Mouse (Mus musculus) splenic B cell, adult 2 months (primary cell): ENCODE results near the gene Poc5.

Source experiments
- DNase-seq: peaks from one replicate; pipeline ENCODE4 v3.0.0-alpha.2; 2011; ENCODE audit warnings: low read depth, low spot score
- H3K27me3 ChIP-seq: 2 replicates; pipeline ENCODE4 v1.6.1; 2012; ENCODE audit warnings: mild to moderate bottlenecking, low read length, moderate library complexity, mixed read lengths; ENCODE audit not compliant: control insufficient read depth, poor library complexity, insufficient read depth, severe bottlenecking
- H3K36me3 ChIP-seq: 2 replicates; pipeline ENCODE4 v1.6.1; 2012; ENCODE audit warnings: mild to moderate bottlenecking, low read length, moderate library complexity, mixed read lengths; ENCODE audit not compliant: control insufficient read depth, poor library complexity, insufficient read depth, severe bottlenecking

The Poc5 gene

GRCm38 (mm10) chr13:96450869-96451268 is 62.8 kb downstream of the Poc5 start:
- Histone ChIP-seq H3K36me3 (no peaks in the 10 kb centered on the region), H3K27me3 (no peaks in the 10 kb centered on the region)
- DNase-seq, result no peak

GRCm38 (mm10) chr13:96451386-96452140 is 63.5 kb downstream of the Poc5 start:
- H3K36me3 ChIP-seq, result no peaks in the 10 kb centered on the region
- H3K27me3 ChIP-seq, result no peaks in the 10 kb centered on the region
- no peak for DNase-seq

DNA sequence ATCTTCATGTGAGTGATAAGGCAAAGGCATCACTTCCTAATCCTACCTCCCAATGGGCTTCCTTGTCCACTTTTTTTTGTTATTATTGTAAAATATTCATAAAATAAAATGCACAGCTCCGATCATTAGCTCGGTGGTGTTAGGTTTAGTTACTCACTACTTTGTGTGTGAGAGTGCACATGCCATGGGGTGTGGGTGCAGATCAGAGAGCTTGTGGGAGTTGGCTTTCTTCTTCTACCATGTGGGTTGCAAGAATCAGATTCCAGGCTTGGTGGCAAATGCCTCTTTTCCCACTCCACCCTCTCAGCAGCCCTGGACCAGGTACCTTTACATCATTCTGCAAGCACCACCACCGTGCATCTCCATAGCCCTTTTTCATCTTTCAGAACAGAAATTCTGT is 64.5 kb downstream of the Poc5 start:
- no peaks in the 10 kb centered on the region for H3K36me3 ChIP-seq
- no peaks in the 10 kb centered on the region for H3K27me3 ChIP-seq
- DNase-seq, result no peak

DNA sequence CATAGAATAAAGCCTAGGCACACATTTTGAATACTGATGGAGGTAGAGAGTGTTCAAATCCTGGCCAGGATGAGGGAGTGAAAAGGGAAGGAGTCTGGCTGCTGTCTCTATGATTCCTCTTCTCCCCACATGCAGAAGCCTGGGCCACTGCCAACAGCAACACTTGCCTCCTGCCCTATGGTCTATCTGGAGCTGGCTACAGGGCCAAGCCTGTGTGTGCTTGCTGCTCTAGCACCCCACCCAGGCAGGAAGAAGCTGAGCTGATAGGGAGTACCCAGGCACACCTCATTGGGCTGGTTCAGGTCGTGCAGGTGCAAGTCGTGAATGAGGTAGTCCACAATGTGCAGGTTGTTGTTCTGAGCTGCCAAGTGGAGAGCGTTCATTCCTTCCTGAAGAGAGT is 66.2 kb downstream of the Poc5 start:
- no peaks in the 10 kb centered on the region for H3K36me3 ChIP-seq
- DNase-seq, result no peak
- H3K27me3 ChIP-seq, result no peaks in the 10 kb centered on the region

- H3K27me3 ChIP-seq, result no peaks in the 10 kb centered on the region
- DNase-seq, result no peak
- H3K36me3 ChIP-seq, result no peaks in the 10 kb centered on the region
Observed at GRCm38 (mm10) chr13:96457566-96457965, 69.5 kb downstream of the Poc5 start.

DNA sequence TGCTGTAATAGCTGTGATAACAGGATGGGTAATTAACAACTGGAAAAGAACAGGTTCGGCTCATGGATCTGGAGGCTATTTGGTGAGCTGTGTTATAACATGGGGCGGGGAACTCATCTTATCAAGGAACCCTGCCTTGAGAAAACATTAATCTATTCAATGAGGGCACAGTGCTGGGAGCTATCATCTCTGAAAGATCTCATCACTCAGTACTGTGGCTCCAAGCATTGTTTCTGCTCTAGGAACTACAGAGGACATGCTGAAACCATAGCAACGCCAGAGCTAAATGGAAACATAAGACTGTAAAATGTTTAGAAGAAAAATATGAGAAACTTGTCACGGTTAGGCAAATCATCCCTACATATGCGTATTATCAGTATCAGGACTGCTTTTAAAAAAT is 69.9 kb downstream of the Poc5 start:
- Histone ChIP-seq H3K36me3 (no peaks in the 10 kb centered on the region), H3K27me3 (no peaks in the 10 kb centered on the region)
- no peak for DNase-seq

GRCm38 (mm10) chr13:96458606-96459005 is 70.5 kb downstream of the Poc5 start:
- no peak for DNase-seq
- Histone ChIP-seq H3K36me3 (no peaks in the 10 kb centered on the region), H3K27me3 (no peaks in the 10 kb centered on the region)

DNA sequence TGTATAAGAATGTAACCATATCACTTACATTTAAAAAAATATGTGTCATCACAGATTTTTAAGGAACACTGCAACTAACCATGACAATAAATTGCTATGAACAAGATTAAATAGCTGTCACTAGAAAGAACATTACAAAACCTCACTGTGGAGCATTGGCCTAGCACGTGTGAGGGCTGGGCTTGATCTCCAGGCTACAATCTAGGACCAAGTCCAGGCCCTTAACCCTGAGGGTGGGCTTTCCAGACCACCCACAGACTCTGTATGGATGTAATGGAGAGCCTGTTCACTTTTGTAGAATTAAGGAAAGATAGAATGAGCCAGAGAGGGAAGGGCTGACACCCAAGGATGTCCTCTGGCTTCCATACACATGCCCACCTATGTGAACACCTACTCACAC is 74.5 kb downstream of the Poc5 start:
- Histone ChIP-seq H3K36me3 (no peaks in the 10 kb centered on the region), H3K27me3 (no peaks in the 10 kb centered on the region)
- DNase-seq, result no peak

- DNase-seq, result no peak
- Histone ChIP-seq H3K27me3 (no peaks in the 10 kb centered on the region), H3K36me3 (no peaks in the 10 kb centered on the region)
Observed at GRCm38 (mm10) chr13:96465315-96465714, 77.2 kb downstream of the Poc5 start.
